Mouse (Mus musculus) regulatory T cell (primary cell): ENCODE measurements around the gene Kdm1a.

Experiments used
- in situ Hi-C: fragments of 300-600 bp; cut with MboI, MseI; formaldehyde crosslinking; loops from one replicate; pipeline ENCODE4 v1.15.1; 2025; ENCODE audit warnings: high pct_unique_total_duplicates

Gene Kdm1a

GRCm38 (mm10) chr4:136602568-136602967, at the start of gene Kdm1a:
Gene Kdm1a (minus strand): TSS chr4:136602723.
- in situ Hi-C loops, result no loop called here

GRCm38 (mm10) chr4:136651882-136652527, 49.5 kb upstream of the Kdm1a start:
- in situ Hi-C loops, result loop anchor here (25.0 kb wide), 1 partner anchor 1665 kb away; no protein-coding TSS in a partner anchor

GRCm38 (mm10) chr4:136651357-136651811, 48.9 kb upstream of the Kdm1a start:
- in situ Hi-C loops, result loop anchor here (25.0 kb wide), 1 partner anchor 1664 kb away; no protein-coding TSS in a partner anchor

- in situ Hi-C loops, result loop anchor here (25.0 kb wide), 1 partner anchor 1663 kb away; no protein-coding TSS in a partner anchor
These were observed 47.7 kb upstream of the Kdm1a start for GRCm38 (mm10) chr4:136650261-136650660.

GRCm38 (mm10) chr4:136649480-136650196, 47.1 kb upstream of the Kdm1a start:
- in situ Hi-C loops, result loop anchor here (25.0 kb wide), 1 partner anchor 1662 kb away; no protein-coding TSS in a partner anchor

- in situ Hi-C loops, result no loop called here
These were observed 46.5 kb upstream of the Kdm1a start for GRCm38 (mm10) chr4:136648922-136649479.

GRCm38 (mm10) chr4:136638890-136639289, 36.4 kb upstream of the Kdm1a start:
- in situ Hi-C loops, result no loop called here

- in situ Hi-C loops, result no loop called here
These were observed 35.8 kb upstream of the Kdm1a start for GRCm38 (mm10) chr4:136638230-136638750.

GRCm38 (mm10) chr4:136637563-136638229, 35.2 kb upstream of the Kdm1a start:
- in situ Hi-C loops, result no loop called here

- in situ Hi-C loops, result no loop called here
These were observed 34.5 kb upstream of the Kdm1a start for GRCm38 (mm10) chr4:136636983-136637562.

GRCm38 (mm10) chr4:136636511-136636910, 34.0 kb upstream of the Kdm1a start:
- in situ Hi-C loops, result no loop called here

GRCm38 (mm10) chr4:136635995-136636394, 33.5 kb upstream of the Kdm1a start:
- in situ Hi-C loops, result no loop called here

- in situ Hi-C loops, result no loop called here
These were observed 28.9 kb upstream of the Kdm1a start for GRCm38 (mm10) chr4:136631237-136631994.

GRCm38 (mm10) chr4:136626590-136626989, 24.1 kb upstream of the Kdm1a start:
- in situ Hi-C loops, result loop anchor here (10.0 kb wide), 1 partner anchor 252 kb away; no protein-coding TSS in a partner anchor

GRCm38 (mm10) chr4:136622388-136622787, 19.9 kb upstream of the Kdm1a start, which contains the start of gene Lactbl1:
Gene Lactbl1 (plus strand): TSS chr4:136622621.
- in situ Hi-C loops, result loop anchor here (5.0 to 10.0 kb wide), 3 partner anchors 165 to 355 kb away; no protein-coding TSS in a partner anchor

- in situ Hi-C loops, result loop anchor here (5.0 to 10.0 kb wide), 3 partner anchors 165 to 355 kb away; no protein-coding TSS in a partner anchor
These were observed 19.4 kb upstream of the Kdm1a start for GRCm38 (mm10) chr4:136621956-136622355.

GRCm38 (mm10) chr4:136621336-136621735, 18.8 kb upstream of the Kdm1a start:
- in situ Hi-C loops, result loop anchor here (5.0 to 10.0 kb wide), 3 partner anchors 164 to 354 kb away; no protein-coding TSS in a partner anchor

GRCm38 (mm10) chr4:136613657-136614056, 11.1 kb upstream of the Kdm1a start:
- in situ Hi-C loops, result no loop called here

GRCm38 (mm10) chr4:136610387-136610856, 7.9 kb upstream of the Kdm1a start, which contains the start of gene Tex46:
Gene Tex46 (plus strand): TSS chr4:136610437.
- in situ Hi-C loops, result no loop called here
